Mouse (Mus musculus) erythroid progenitor cell, adult 5-6 weeks (primary cell): Measurements from ENCODE around the gene Actbl2. TPM values are rescaled to one million over a fixed set of nuclear protein-coding genes. Genes with fewer than 3 reads are reported as not detected.

ENCODE experiments used
- ATAC-seq: replicated peaks from 2 replicates; pipeline ENCODE4 v1.8.0; 2016; ENCODE audit warnings: moderate number of reproducible peaks, mild to moderate bottlenecking, moderate TSS enrichment, inconsistent platforms; ENCODE audit not compliant: poor library complexity, low FRiP score, severe bottlenecking
- total RNA-seq, 2 experiments: library from RNA; stranded (forward) in 1 of 2; stranded (reverse) in 1 of 2; fragments of 150-400 nt in 1 of 2; fragments of 186-747, 209-891 nt in 1 of 2; gene quantifications; 2 replicates each; pipeline versions ENCODE4 v1.2.3 to v1.2.4; 2015 to 2017; ENCODE audit warnings: low replicate concordance in 2 of 2

Actbl2 gene
- total RNA-seq, 2 experiments from 2014 or later = not detected

DNA sequence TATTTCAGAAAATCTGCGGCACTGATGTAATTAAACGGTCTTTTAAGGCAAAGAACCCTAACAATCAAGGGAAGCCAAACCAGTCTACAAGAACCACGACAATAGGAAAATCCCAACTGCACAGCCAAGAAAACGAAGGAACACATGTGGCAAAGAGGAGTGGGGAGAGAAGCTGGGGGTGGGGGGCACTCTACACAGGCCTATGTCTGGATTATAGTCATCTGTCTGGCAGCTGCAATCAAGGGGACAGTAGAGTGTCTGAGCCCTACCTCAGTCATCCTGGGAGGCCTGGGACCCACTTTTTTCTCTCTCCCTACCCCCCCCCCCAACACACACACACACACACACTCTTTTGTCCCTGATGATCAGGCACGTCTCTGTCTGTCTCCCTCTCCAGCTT, 12.0 kb downstream of the Actbl2 start:
- no peak for ATAC-seq

DNA sequence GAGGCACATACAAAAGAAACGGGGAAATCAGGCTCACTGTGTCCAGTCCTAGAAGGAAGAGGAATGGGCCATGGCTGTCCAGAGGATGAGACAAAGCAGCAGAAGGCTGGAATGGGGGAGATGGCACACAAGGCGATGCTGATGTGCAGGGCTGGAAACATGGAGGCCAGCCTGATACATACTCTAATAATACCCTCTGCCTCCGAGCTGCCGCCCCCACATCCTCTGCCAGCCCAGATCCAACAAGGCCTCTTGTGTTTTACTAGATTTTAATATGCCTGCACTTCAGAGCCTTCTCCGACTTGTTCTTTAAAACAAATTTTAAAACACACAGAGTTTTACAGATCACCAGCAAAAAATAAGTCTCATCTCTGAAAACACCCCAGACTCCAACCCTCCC, 14.2 kb downstream of the Actbl2 start:
- ATAC-seq = no peak

DNA sequence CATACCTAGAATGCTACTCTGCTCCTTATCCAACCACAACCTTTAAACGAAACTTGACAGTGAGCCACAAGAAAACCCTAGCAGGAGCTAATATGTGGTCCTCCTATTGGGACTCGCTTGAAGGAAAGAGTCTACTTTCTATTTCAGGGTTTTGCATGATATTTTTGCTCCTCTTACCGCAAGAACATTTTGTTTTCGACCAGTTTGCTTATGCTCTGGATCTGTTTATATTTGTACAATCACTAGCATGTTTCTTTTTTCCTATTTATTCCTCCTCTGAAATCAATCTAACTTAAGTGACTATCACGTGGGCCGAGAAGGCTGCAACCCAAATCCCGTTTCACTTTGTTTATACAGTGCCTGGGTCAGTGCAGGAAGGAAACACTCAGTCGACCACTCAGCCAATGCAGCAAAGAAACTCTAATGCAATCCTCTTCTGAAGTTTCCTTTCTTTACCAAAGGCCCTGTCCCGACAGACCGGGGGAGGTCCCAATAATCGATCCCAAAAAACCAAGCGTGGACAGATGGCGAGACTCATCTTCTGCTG, 15.0 kb downstream of the Actbl2 start:
- ATAC-seq = no peak

DNA sequence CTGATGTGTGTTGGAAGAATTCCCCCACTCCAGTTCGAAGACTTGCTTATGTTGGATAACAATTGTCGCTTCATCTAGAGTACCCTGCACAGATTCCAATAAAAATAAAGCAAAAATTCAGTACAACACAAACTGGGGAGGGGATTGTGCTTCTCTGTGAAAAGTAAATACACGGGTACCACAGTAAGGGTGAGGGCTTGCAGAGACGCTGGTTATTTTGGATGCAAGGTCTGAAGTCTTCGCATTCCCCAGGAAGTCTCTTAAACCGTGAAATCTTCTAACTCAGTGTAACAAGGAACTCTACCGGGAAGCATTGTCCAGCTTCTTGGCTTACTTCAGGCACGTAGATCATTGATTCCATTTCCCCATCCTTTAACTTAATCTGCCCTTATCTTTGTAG, 17.1 kb downstream of the Actbl2 start:
- ATAC-seq = no peak

DNA sequence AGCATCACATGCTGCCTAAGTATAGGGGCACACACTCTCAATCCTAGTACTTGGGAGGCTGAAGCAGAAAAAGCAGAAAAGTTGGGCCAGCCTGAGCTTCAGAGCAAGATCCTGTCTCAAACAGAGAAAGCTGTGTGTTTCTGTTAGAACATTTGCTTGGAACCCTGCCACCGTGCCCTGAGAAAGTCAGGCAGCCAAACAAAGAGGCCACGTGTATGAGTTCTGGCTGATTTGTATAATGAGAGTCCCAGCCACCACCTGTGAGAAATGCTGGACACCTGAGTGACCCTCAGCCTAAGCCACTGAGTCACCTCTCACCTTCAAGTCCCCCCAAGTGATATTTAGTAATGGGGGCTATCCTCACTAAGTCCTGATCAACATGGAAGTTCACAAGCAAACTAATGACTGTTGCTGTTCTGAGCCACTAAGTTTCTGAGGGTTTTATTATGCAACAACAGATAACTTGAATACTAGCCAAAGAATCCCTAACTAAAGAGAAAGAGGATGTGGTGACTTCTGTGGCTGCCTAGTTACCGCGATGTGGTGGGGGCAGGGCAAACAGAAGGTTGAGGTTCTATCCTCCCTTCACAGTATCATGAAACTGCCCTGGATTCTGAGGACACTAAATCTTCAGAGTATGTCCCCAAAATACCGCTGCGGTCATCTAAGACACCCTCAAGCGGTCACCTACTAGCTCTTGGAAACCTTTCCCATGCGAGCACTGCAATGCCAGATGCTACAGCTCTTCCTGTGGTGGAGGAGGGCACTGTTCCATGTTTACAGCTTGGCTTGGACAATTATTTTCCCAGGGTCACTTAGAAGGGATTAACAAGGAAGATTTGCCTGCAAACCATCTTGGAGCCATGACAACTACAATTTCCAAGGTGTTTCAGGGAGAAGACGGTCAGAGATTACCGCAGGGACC, 31.9 kb downstream of the Actbl2 start:
- no peak for ATAC-seq

DNA sequence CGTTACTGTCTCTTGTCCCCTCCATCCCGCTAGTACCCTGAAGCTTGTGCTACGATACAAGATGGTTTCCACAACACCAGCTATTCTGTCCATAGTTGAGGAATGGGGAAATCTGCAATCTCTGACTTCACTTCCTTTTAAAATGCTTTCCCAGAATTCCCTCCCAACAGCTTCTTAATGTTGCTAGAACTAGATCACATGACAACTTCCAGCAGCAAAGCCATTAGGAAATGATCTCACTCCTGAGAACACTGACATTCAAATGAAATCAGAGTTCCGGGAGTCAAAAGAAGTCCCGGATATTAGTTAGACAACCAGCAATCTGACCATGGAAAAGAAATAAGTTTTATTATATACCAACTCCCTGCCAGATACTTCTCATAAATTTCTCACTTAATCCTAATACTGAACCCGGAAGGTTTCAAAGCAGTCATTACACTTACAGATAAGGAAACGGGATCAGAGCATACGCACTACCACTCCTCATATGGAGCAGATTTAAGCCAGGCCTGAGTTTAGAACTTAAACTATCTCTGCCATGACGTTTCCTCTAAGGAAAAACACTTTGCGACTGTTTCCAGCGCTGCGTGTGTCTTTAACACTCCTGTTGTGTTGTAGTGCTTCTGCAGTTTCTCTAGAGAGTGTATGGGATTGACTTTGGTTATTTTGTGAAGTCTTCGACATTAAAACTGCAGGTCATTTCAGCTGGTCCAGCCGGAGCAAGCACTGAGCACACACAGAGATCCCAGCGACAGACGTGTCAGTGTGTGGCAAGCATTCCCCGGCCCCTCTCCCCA, 36.5 kb downstream of the Actbl2 start:
- ATAC-seq = no peak

DNA sequence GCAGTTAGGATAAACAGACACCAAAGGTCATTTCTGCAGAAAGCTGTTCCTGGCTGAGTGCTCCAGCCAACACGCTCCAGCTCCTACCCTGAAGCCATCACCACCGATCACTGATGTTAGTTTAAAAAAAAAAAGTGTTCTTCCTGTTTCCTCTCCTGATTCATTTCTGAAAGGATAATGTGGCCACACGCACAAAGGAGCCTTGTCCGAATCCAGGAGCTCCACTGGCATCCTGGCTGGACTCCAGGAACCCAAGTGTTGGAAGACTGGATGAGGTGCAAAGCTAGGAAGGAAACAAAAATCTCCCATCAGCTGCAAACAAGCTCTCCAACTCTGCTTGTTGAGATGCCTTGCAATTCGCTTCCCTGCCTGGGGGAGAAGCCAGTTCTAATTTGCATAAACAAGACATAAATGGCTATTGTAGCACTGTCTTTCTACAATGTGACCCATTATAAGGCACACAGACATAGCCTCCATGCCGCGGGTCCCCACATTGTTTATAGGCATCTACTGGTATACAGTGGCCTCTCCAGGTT, 37.2 kb downstream of the Actbl2 start:
- no peak for ATAC-seq

DNA sequence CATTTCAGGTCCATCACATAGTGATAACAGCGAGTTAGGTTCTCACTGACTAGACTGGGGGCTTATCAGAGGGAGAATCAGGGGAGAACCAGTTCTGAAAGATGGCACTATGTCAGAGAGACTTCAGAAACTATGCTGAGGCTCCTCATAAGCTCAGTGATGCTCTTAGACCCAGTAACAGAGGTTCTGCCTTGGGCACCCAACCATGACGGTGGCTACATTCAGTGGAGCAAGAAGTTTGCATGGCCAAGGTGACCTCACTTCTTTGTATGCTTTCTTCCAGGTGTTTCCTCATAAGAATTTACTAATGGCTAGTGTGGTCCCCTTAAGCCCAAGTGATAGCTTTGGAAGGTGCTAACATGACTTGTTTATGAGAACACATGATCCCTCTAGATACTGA, 38.7 kb downstream of the Actbl2 start:
- ATAC-seq = no peak

DNA sequence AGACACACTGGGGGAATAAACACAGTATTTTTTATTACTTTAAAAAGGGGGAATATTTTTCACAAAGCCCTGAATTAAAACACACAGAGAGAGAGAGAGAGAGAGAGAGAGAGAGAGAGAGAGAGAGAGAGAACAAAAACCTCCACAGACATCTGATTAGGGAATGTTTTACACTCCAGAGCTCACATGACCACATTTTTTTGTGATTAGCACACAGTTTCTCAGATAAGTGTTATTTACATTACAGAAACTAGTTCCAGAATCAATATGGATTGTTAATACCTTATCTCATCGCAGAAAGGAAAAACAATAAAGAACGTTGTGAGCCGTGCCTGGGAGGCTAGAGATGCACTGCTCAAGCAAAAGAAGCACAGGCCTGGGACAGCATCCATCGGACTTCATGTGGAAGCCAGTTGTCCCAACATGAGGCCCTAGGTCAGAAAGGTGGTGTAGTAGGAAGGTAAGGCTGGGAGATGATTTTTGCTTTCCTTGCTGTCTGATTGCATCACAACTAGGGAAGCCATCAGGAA, 40.2 kb downstream of the Actbl2 start:
- ATAC-seq = no peak

DNA sequence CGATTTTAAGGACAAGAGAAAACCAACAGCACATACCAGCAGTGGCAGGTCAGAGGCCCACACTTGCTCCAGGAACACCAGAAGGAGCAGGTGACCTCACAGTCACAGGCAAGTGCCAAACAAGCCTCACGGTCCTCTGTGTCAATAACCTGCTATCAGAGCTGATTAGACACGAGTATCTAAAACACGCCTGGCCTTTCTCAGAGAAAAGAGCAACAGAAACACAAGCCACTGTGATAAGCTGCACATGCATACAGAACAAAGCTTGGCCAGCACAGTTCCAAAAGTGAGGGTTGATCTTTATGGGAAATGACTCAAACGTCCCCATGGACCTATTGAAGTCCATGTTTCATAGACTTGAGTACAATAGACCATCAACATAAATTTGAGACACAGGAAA, 41.2 kb downstream of the Actbl2 start:
- ATAC-seq = no peak

DNA sequence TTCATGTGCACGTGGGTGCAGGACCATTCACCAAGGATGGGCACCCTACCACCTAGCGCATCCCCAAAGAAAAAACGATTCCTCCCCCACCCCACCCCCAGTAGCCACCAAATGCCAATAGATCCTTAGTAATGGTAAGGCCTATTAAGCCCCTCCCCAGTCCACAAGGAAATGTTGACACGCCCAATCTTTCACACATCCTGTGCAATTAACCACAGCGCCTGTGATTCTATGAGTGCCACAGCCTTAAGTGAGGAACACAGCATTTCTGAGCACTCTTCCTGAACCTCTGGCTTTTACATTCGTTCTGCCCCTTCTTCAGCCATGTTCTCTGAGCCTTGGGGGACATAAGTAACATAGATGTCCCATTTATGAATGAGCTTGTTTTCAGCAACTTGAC, 42.8 kb downstream of the Actbl2 start:
- no peak for ATAC-seq

DNA sequence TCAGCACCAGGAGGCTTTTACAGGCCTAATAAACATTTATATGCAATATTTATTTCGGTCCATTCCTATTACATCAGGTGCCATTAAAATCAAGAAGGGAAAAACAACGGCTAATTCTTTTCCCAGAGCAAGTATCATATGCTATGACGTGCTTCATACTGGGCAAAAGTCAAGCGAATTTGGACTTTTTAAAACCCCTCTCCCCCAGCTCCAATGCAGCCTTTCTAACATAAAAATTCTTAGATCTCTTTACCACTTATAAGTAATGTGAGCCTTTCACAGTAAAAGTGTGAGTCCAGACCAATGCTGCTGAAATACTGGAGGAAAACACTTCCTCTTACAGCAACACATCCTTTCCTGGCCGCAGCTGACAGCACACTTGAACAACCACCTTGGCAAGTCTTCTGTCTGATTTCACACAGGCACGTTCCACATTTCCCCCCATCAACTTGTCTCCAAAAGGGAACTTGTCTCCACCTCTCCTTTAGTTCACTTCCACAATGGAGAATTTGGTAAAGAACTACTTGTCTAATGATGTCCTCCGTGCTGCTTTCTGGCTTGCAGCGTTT, 44.4 kb downstream of the Actbl2 start:
- no peak for ATAC-seq

DNA sequence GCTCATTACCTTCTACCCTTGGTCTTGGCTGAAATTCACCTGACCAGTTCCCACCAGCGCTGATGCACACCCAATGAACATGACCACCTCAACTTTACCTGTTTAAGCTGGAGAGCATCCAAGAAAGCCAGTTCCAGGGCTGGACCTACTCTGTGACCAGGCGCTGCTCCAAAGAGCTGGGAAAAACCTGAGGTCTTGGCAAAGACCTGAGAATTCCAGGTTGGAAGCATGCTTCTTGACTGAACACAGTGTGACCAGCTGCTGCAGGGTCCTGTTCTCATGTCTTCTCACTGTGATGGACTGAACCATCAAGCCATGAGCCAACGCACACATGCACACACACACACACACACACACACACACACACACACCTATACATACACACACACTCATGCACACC, 46.0 kb downstream of the Actbl2 start:
- ATAC-seq = no peak

DNA sequence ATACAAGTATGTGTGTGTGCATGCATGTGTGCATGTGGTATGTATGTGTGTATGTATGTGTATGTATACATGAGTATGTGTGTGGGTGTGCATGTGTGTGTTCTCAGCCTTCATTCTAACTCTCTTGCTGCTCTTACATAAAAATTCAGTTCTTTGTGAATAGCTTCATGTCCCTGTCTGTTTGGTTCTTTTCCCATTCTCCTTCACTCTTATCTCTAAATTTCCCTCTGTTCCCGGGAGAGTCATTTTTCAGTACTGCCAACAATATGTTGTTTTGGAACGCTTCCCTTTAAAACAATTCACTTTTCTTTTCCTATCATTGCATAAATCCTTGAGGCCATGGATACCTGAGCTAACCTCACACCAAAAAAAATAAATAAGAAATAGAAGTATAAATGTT, 46.6 kb downstream of the Actbl2 start:
- no peak for ATAC-seq

DNA sequence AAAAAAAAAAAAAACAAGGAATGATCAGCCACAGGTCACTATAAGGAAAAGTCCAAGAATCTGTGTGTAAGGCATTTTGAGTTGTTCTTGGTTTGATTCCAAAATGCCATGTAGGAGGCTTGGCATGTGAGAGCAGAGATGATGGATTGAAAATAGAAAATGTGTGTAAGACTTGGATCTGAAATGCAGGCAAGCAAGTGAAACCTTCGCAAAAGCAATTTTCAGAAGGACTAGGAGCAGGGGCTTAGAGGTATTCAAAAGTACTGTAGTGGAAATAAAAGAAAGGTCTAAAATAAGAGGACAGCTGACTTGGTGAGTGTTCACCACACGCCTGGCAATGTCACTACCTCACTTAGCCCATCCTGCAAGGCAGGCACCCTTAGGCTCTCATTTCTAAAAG, 49.4 kb downstream of the Actbl2 start:
- no peak for ATAC-seq

DNA sequence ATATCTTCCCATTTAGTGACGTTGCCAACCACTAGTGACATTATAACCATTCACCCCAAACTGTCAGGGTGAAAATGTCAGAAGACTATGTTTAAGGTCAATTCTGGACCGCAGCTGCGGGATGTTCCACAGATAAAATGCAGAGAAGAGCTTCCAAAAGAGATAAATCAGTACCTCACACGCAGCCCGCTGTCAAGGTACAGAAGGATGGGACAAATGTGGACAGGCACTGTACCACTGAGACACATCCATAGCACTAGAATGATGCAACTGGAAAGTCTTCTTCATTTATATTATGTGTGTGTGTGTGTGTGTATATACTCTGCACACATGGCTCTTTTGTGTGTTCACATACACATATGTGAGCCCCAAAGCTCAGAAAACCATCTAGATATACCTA, 49.9 kb downstream of the Actbl2 start:
- ATAC-seq = no peak
